Mouse (Mus musculus) ES-E14 (cell line): ENCODE data around the gene Rbm8a. TPM values are rescaled to one million over a fixed set of nuclear protein-coding genes. Genes with fewer than 3 reads are reported as not detected.

Experiments used
- DNase-seq: peaks from one replicate; pipeline ENCODE4 v3.0.0-alpha.2; 2013; ENCODE audit warnings: low read depth, low spot score
- H3K27ac ChIP-seq: 2 replicates; pipeline ENCODE4 v1.5.1; 2012; ENCODE audit warnings: low read depth, mild to moderate bottlenecking, low read length, moderate library complexity, mixed read lengths; ENCODE audit not compliant: poor library complexity, insufficient read depth, severe bottlenecking
- H3K36me3 ChIP-seq: 2 replicates; pipeline ENCODE4 v1.6.1; 2012; ENCODE audit warnings: mild to moderate bottlenecking, low read length, moderate library complexity, mixed read lengths; ENCODE audit not compliant: control insufficient read depth, poor library complexity, insufficient read depth, severe bottlenecking
- H3K4me1 ChIP-seq, 2 experiments: fragments of 150-350 bp in 1 of 2; sonication (generic) in 1 of 2; 2 replicates each; pipeline ENCODE4 v1.6.1; 2012; ENCODE audit warnings: low read length in 2 of 2, mild to moderate bottlenecking in 1 of 2, mixed read lengths in 1 of 2; ENCODE audit not compliant: control insufficient read depth in 2 of 2, insufficient read depth in 2 of 2, poor library complexity in 1 of 2
- H3K4me3 ChIP-seq, 2 experiments: fragments of 150-350 bp in 1 of 2; sonication (generic) in 1 of 2; 2 replicates each; pipeline ENCODE4 v1.5.1; 2012; ENCODE audit warnings: low read length in 2 of 2, low read depth in 1 of 2, mild to moderate bottlenecking in 1 of 2, mixed read lengths in 1 of 2; ENCODE audit not compliant: insufficient read depth in 1 of 2, poor library complexity in 1 of 2, severe bottlenecking in 1 of 2
- H3K9ac ChIP-seq: 2 replicates; pipeline ENCODE4 v1.6.1; 2012; ENCODE audit warnings: low read depth, mild to moderate bottlenecking, low read length, mixed read lengths; ENCODE audit not compliant: poor library complexity, insufficient read depth, severe bottlenecking
- H3K9me3 ChIP-seq: fragments of 150-350 bp; sonication (generic); 2 replicates; pipeline ENCODE4 v1.6.1; 2012; ENCODE audit warnings: low read depth, mild to moderate bottlenecking, low read length; ENCODE audit not compliant: control insufficient read depth, insufficient read depth
- CHD2 ChIP-seq: IDR thresholded peaks from 2 replicates; pipeline ENCODE4 v1.6.1; 2014; ENCODE audit warnings: mild to moderate bottlenecking, low read depth, low read length, inconsistent platforms
- HCFC1 ChIP-seq: IDR thresholded peaks from 2 replicates; pipeline ENCODE4 v1.6.1; 2012; ENCODE audit warnings: low read length, inconsistent platforms, borderline replicate concordance; ENCODE audit not compliant: insufficient read depth
- MAFK ChIP-seq: IDR thresholded peaks from 2 replicates; pipeline ENCODE4 v1.6.1; 2014; ENCODE audit warnings: mild to moderate bottlenecking, low read depth, low read length, inconsistent platforms; ENCODE audit not compliant: insufficient read depth
- ZC3H11A ChIP-seq: IDR thresholded peaks from 2 replicates; pipeline ENCODE4 v1.6.1; 2012; ENCODE audit warnings: low read depth, mild to moderate bottlenecking, inconsistent platforms, low read length, borderline replicate concordance
- ZNF384 ChIP-seq: IDR thresholded peaks from 2 replicates; pipeline ENCODE4 v1.6.1; 2012; ENCODE audit warnings: low read depth, low read length, inconsistent platforms
- in situ Hi-C, 2 experiments: fragments of 600-800 bp; cut with MboI; formaldehyde crosslinking; loops; one replicate each; pipeline ENCODE4 v1.15.1; 2025; ENCODE audit warnings: low sequenced_read_pairs in 2 of 2, inconsistent platforms in 1 of 2; ENCODE audit not compliant: unreplicated experiment in 2 of 2
- total RNA-seq: library from RNA; depleted of rRNA; stranded (reverse); fragments of 300-350 nt; gene quantifications from 2 replicates; pipeline ENCODE4 v1.2.3, GENCODE M21; 2012

The Rbm8a gene
- total RNA-seq, 1 experiment = 140 TPM

DNA sequence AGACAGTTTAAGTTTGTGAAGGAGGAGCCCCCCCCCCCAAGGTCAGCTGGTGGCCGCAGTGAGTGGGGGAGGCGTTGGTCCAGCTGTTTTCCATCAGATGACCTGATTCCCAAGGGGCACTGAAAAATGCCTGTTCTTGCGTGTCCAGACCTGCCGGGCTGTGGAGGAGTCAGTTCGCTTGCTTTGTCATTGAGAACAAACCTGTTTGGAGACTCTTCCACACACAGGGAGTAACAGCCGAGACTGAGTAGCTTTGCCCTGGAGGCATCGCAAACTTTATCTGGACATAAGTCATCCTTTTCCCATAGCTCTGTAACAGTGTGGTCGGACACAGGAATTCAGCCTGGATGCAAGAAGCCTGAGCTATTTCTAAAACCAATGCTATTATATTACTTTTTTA is 44.7 kb downstream of the Rbm8a start:
- Histone ChIP-seq H3K4me3 (no peak overlapping the region), H3K27ac (peak overlapping the region; percentile 92), H3K4me1 (peaks cover 30 to 31% of the 10 kb centered on the region in 2 experiments), H3K9me3 (no peaks in the 10 kb centered on the region), H3K9ac (peak overlapping the region; percentile 45; the same call in 1 of the 2 replicates), H3K36me3 (no peaks in the 10 kb centered on the region)
- in situ Hi-C loops = no loop called here
- no peak for DNase-seq
- TF ChIP-seq ZNF384 (no peak), MAFK (no peak), ZC3H11A (no peak), HCFC1 (no peak), CHD2 (no peak)

DNA sequence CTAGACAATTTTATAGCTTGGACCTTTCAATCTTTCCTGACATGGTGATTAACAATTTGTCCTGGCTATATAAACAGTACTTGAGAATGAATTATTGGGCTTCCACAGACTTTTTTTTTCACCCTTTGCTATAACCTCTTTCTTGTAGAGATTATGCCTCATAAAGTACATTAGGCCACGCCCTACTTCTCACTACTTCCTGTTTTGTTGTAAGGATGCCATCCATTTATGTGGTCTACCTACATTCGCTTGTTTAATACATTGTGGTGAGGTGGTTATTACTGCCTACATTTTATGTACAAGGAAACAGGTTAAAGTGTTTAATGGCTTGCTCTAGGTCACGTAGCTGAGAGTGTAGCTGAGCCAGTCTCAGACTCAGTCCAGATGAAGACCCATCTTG is 45.4 kb downstream of the Rbm8a start:
- in situ Hi-C loops = no loop called here
- no peak for TF ChIP-seq MAFK
- TF ChIP-seq HCFC1 = no peak
- no peak for TF ChIP-seq CHD2
- TF ChIP-seq ZC3H11A = no peak
- TF ChIP-seq ZNF384 = no peak

DNA sequence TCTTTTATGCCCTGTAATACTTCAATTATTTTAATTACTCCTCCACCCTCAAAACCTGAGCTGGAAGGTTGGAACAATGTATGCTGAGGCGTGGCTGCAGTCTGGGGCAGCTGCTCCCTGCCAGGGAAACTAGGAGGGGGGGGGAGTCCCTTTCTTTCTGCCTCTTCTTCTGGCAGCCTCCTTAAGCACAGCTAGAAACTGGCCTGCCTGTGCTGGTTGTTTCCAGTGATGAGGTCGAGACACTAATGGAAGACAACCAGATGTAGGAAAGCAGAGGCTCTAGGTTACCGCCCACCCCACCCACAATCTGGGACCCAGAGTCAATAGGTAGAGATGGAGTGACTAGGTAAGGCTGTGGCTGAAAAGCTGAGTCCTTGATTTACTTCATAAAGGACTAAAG is 46.0 kb downstream of the Rbm8a start:
- in situ Hi-C loops = no loop called here
- Histone ChIP-seq H3K4me3 (peak overlapping the region in 1 of 2 experiments; percentile 18; a peak in 1 of 4 replicates), H3K9me3 (no peaks in the 10 kb centered on the region), H3K27ac (peak overlapping the region; percentile 92; the same call in 1 of the 2 replicates), H3K4me1 (peaks cover 30 to 39% of the 10 kb centered on the region in 2 experiments), H3K36me3 (no peaks in the 10 kb centered on the region), H3K9ac (no peak overlapping the region)
- TF ChIP-seq ZC3H11A = no peak
- 0 out of 2 replicates have a peak, but pooled peaks have one; percentile 4 for TF ChIP-seq HCFC1
- no peak; the same call in 1 of the 2 replicates for TF ChIP-seq CHD2
- DNase-seq = peak; percentile 88

More for the DNA sequence above, 45.4 kb downstream of the Rbm8a start:
- DNase-seq = no peak
- Histone ChIP-seq H3K9me3 (no peaks in the 10 kb centered on the region), H3K27ac (peak overlapping the region; percentile 92; the same call in 1 of the 2 replicates), H3K9ac (no peak overlapping the region), H3K4me3 (peak overlapping the region in 1 of 2 experiments; percentile 18; a peak in 1 of 4 replicates), H3K36me3 (no peaks in the 10 kb centered on the region), H3K4me1 (peaks cover 28 to 36% of the 10 kb centered on the region in 2 experiments)

DNA sequence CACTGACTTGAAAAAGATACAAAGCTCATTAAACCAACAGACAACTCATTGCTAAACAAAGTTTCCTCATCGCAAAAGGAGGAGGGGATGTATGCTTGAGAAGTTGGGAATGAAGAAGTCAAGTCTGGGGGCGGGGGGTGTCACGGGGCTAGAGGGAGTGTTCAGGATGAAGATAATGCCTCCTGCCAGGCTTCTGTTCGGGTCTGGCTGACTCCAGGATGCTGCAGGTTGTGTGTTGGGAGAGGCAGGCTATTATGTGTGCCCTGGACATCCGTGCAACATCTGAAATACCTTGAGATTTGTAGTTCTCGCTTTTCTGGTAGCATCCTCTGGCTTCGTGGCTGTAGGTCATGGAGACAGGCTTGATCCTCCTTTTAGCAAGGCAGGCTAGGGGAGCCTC is 48.7 kb downstream of the Rbm8a start:
- no peak overlapping the region; the same call in 1 of the 2 replicates for H3K9ac ChIP-seq
- H3K36me3 ChIP-seq = no peaks in the 10 kb centered on the region
- TF ChIP-seq ZNF384 (no peak), CHD2 (no peak), ZC3H11A (no peak), MAFK (no peak), HCFC1 (no peak)
- in situ Hi-C loops = no loop called here
- H3K4me1 ChIP-seq = peaks cover 31 to 35% of the 10 kb centered on the region in 2 experiments
- H3K9me3 ChIP-seq = no peaks in the 10 kb centered on the region
- H3K4me3 ChIP-seq = no peak overlapping the region
- H3K27ac ChIP-seq = peak overlapping the region; percentile 90
- no peak for DNase-seq
